Mouse (Mus musculus): ENCODE results near the gene Mcu. TPM values are rescaled to one million over a fixed set of nuclear protein-coding genes. Genes with fewer than 3 reads are reported as not detected.

Gene Mcu
- total and polyA plus RNA-seq, 2 experiments from 2014 or later = 13.0 to 20.5 TPM

DNA sequence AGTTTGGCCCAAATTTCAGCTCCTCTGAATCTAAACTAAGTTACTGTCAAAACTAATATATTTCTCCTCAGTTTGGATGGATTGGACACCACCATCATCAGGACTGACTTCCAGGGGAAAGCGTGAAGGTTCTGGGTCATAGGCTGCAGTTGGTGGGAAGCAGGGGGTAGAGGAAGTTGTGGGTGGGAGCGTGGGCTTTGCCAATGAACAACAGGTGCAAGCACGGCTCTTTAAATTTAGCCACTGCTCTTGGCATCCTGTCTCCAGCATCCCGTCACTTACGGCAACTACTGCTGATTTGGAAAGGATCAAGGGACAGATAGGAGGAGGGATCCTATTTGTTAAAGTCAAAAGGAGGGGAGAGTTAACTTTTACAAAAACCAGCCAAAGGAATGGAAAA is 7.0 kb upstream of the Mcu start:
- DNase-seq (ENCODE audit: low spot score) (no peak), ATAC-seq (ENCODE audit: insufficient read depth, low read depth) (no peak)
- no peak overlapping the region for H3K9ac ChIP-seq (replicated peaks; ENCODE audit: low read depth, low read length)
- H3K27me3 ChIP-seq (ENCODE audit: control insufficient read depth, insufficient read depth, low read length) = no peaks in the 10 kb centered on the region
- no peaks in the 10 kb centered on the region for H3K36me3 ChIP-seq (replicated peaks; ENCODE audit: control insufficient read depth, insufficient read depth, low read length)
- 41% methylated on average over 5 of the region's 5 CpGs for WGBS
- no peak overlapping the region for H3K4me2 ChIP-seq (ENCODE audit: low read depth, low read length)
- no peaks in the 10 kb centered on the region for H3K9me3 ChIP-seq (replicated peaks; ENCODE audit: control insufficient read depth, low read length)
- no peak overlapping the region for H3K27ac ChIP-seq (ENCODE audit: low read depth)
- no peaks in the 10 kb centered on the region for H3K4me1 ChIP-seq (ENCODE audit: control insufficient read depth, insufficient read depth)
- TF ChIP-seq EP300 (IDR thresholded peaks at IDR 0.05; ENCODE audit: low read depth) (no peak), CTCF (IDR thresholded peaks at IDR 0.05; ENCODE audit: low read depth) (no peak)
- no peak overlapping the region for H3K4me3 ChIP-seq (ENCODE audit: low read depth, low read length)

DNA sequence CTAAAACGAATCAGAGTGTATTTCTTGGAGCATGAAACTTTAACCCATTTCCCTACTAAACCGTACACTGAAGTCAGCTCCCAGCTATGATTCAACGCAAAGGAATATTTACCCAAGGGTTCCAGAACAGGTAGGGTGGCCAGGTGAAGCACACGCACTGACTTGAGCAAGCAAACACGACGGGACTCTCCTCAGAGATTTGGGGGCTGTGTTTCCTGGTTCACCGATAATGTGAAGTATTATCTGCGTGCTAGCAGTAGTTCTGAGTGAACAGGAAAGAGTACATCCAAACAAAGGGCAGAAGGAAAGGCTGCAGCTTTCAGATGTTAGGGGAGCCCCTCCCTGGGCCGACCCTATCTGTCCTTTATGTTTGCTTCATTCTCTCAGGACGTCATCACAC is 4.9 kb upstream of the Mcu start:
- Histone ChIP-seq H3K9ac (replicated peaks; ENCODE audit: low read depth, low read length) (no peak overlapping the region), H3K4me2 (ENCODE audit: low read depth, low read length) (no peak overlapping the region), H3K4me1 (ENCODE audit: control insufficient read depth, insufficient read depth) (peaks cover 4% of the 10 kb centered on the region; the same call in 1 of the 2 replicates), H3K27me3 (ENCODE audit: control insufficient read depth, insufficient read depth, low read length) (no peaks in the 10 kb centered on the region), H3K9me3 (replicated peaks; ENCODE audit: control insufficient read depth, low read length) (no peaks in the 10 kb centered on the region), H3K4me3 (ENCODE audit: low read depth, low read length) (no peak overlapping the region), H3K27ac (ENCODE audit: low read depth) (no peak overlapping the region), H3K36me3 (replicated peaks; ENCODE audit: control insufficient read depth, insufficient read depth, low read length) (no peaks in the 10 kb centered on the region)
- no peak for ATAC-seq (ENCODE audit: insufficient read depth, low read depth)
- no peak for TF ChIP-seq EP300 (IDR thresholded peaks at IDR 0.05; ENCODE audit: low read depth)
- TF ChIP-seq CTCF (IDR thresholded peaks at IDR 0.05; ENCODE audit: low read depth) = no peak
- 50% methylated on average over 10 of the region's 10 CpGs for WGBS
- no peak for DNase-seq (ENCODE audit: low spot score)

DNA sequence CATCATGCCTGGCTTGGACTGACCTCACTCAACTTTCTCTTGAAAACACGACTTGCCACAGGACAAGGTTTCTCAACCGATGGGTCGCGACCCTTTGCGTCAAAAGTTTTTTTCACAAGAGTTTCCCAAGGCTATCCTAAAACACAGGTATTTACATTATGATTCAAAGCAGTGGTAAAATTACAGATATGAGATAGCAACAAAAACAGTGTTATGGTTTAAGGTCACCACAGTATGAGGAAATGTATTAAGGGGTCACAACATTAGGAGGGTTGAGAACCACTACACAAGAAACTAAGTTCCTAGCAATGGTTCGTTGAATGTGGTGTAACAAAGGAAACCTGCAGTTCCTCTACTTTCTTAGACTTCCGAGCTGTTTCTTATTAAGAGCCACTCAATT is 1.3 kb upstream of the Mcu start:
- H3K4me2 ChIP-seq (ENCODE audit: low read depth, low read length) = no peak overlapping the region
- ATAC-seq (ENCODE audit: insufficient read depth, low read depth) (no peak), DNase-seq (ENCODE audit: low spot score) (no peak)
- H3K27me3 ChIP-seq (ENCODE audit: control insufficient read depth, insufficient read depth, low read length) = no peaks in the 10 kb centered on the region
- WGBS = 91% methylated on average over 7 of the region's 7 CpGs
- H3K4me1 ChIP-seq (ENCODE audit: control insufficient read depth, insufficient read depth) = peaks cover 24% of the 10 kb centered on the region
- no peak overlapping the region for H3K27ac ChIP-seq (ENCODE audit: low read depth)
- H3K9me3 ChIP-seq (replicated peaks; ENCODE audit: control insufficient read depth, low read length) = no peaks in the 10 kb centered on the region
- TF ChIP-seq EP300 (IDR thresholded peaks at IDR 0.05; ENCODE audit: low read depth) (no peak), CTCF (IDR thresholded peaks at IDR 0.05; ENCODE audit: low read depth) (no peak)
- H3K36me3 ChIP-seq (replicated peaks; ENCODE audit: control insufficient read depth, insufficient read depth, low read length) = no peaks in the 10 kb centered on the region
- H3K9ac ChIP-seq (replicated peaks; ENCODE audit: low read depth, low read length) = no peak overlapping the region
- no peak overlapping the region for H3K4me3 ChIP-seq (ENCODE audit: low read depth, low read length)

DNA sequence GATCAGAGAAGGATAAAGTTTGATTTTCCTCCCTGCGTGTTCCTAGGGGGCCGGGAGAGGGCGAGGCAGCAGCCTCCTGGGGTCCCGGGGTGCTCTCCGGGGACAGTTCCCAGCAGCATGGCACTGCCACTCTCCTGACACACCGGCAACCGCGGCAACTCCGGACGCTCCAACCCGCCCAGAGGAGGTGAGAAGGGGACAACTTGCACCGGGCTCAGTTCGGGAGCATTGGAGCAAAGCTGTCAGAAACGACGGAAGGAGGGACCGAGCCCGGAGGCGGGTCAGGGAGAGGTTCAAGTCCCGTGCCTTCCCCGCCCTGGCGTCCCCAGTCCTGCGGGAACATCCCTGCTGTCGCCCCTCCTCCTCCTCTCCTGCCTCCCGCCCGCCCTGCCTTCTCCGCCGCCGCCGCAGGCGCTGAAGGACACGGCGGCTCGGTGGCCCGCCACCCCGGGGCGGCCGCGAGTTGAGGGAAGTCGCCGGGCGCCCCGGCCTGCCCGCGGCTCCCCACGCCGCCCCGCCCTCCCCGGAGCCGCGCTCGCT is 441 bp downstream of the Mcu start, which contains the start of gene Gm10322:
Gene Gm10322, plus strand, starts transcription at position 83 of the 540 bp plus-strand sequence.
- peak; percentile 67 for DNase-seq (ENCODE audit: low spot score)
- WGBS = 1% methylated on average over 39 of the region's 51 CpGs
- Histone ChIP-seq H3K4me1 (ENCODE audit: control insufficient read depth, insufficient read depth) (peaks cover 24% of the 10 kb centered on the region), H3K4me2 (ENCODE audit: low read depth, low read length) (peak within 1 kb of the TSS; percentile 83), H3K27me3 (ENCODE audit: control insufficient read depth, insufficient read depth, low read length) (no peaks in the 10 kb centered on the region), H3K36me3 (replicated peaks; ENCODE audit: control insufficient read depth, insufficient read depth, low read length) (no peaks in the 10 kb centered on the region), H3K4me3 (ENCODE audit: low read depth, low read length) (peak within 1 kb of the TSS; percentile 88), H3K27ac (ENCODE audit: low read depth) (peak within 1 kb of the TSS; percentile 85), H3K9me3 (replicated peaks; ENCODE audit: control insufficient read depth, low read length) (no peaks in the 10 kb centered on the region), H3K9ac (replicated peaks; ENCODE audit: low read depth, low read length) (peak within 1 kb of the TSS; percentile 85)
- TF ChIP-seq EP300 (IDR thresholded peaks at IDR 0.05; ENCODE audit: low read depth) = no peak
- TF ChIP-seq CTCF (IDR thresholded peaks at IDR 0.05; ENCODE audit: low read depth) = no peak
- ATAC-seq (ENCODE audit: insufficient read depth, low read depth) = peak; percentile 82

DNA sequence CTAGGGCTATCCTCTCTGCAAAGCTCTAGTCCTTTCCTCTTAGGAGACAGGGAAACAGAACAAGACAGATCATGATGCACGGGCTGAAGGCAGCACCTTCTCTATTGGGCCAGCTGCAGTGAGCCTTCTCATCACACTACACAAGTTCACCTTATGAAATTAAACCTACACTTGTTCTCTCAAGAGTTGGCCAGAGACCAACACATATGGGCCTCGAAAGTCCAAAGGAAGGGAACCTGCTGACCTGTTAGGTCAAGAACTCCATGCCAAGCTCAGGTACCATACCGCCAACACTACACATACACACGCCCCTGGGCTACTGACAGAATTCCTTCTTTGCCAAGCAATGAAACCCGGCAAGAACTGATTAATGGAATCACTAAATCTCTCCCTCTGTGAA is 1.1 kb downstream of the Mcu start:
- Histone ChIP-seq H3K9ac (replicated peaks; ENCODE audit: low read depth, low read length) (peak overlapping the region; percentile 85; the same call in 1 of the 2 replicates), H3K27ac (ENCODE audit: low read depth) (0 out of 2 replicates have a peak overlapping the region, but pooled peaks have one; percentile 85), H3K4me3 (ENCODE audit: low read depth, low read length) (peak overlapping the region; percentile 88), H3K9me3 (replicated peaks; ENCODE audit: control insufficient read depth, low read length) (no peaks in the 10 kb centered on the region), H3K4me1 (ENCODE audit: control insufficient read depth, insufficient read depth) (peaks cover 24% of the 10 kb centered on the region), H3K4me2 (ENCODE audit: low read depth, low read length) (peak overlapping the region; percentile 83), H3K27me3 (ENCODE audit: control insufficient read depth, insufficient read depth, low read length) (no peaks in the 10 kb centered on the region), H3K36me3 (replicated peaks; ENCODE audit: control insufficient read depth, insufficient read depth, low read length) (no peaks in the 10 kb centered on the region)
- no peak for TF ChIP-seq EP300 (IDR thresholded peaks at IDR 0.05; ENCODE audit: low read depth)
- no peak for TF ChIP-seq CTCF (IDR thresholded peaks at IDR 0.05; ENCODE audit: low read depth)
- 25% methylated on average over 5 of the region's 5 CpGs for WGBS
- DNase-seq (ENCODE audit: low spot score) = no peak
- ATAC-seq (ENCODE audit: insufficient read depth, low read depth) = no peak

DNA sequence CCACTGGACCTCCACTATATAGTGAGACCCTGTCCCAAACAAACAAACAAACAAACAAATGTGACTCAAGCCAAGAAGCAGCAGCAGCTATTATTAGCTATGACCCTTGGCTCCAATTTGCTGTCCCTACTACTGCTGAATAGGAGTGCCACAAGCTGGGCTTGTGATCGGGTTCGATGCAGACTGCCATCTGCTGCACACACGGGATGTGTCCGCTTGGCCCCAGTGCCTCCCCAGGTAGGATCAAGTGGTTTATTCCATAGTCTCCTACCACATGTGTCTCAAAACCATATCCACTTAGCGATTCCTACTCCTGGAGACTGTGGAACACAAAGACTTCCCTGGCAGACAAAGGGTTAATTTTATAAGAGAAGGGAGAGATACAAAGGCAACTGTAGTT is 2.4 kb downstream of the Mcu start:
- Histone ChIP-seq H3K9me3 (replicated peaks; ENCODE audit: control insufficient read depth, low read length) (no peaks in the 10 kb centered on the region), H3K9ac (replicated peaks; ENCODE audit: low read depth, low read length) (no peak overlapping the region), H3K27ac (ENCODE audit: low read depth) (no peak overlapping the region), H3K4me2 (ENCODE audit: low read depth, low read length) (no peak overlapping the region), H3K4me3 (ENCODE audit: low read depth, low read length) (no peak overlapping the region), H3K4me1 (ENCODE audit: control insufficient read depth, insufficient read depth) (peaks cover 24% of the 10 kb centered on the region), H3K36me3 (replicated peaks; ENCODE audit: control insufficient read depth, insufficient read depth, low read length) (no peaks in the 10 kb centered on the region), H3K27me3 (ENCODE audit: control insufficient read depth, insufficient read depth, low read length) (no peaks in the 10 kb centered on the region)
- TF ChIP-seq EP300 (IDR thresholded peaks at IDR 0.05; ENCODE audit: low read depth) (no peak), CTCF (IDR thresholded peaks at IDR 0.05; ENCODE audit: low read depth) (no peak)
- 78% methylated on average over 5 of the region's 5 CpGs for WGBS
- DNase-seq (ENCODE audit: low spot score) (no peak), ATAC-seq (ENCODE audit: insufficient read depth, low read depth) (no peak)

All from heart, postnatal 0 days (tissue).